Mouse (Mus musculus): ENCODE measurements at regions not wholly inside any gene's neighbourhood (a gene's known extent, or its start where the extent isn't known, plus 50 kb on each side); places are given as distances from the start of the nearest gene placed in this dataset.

- TF ChIP-seq CTCF (conservative IDR thresholded peaks at IDR 0.05; ENCODE audit: low read length) (no peak), NANOG (IDR thresholded peaks at IDR 0.05; ENCODE audit: borderline replicate concordance, low read length) (no peak)
These were observed 76.6 kb upstream of the Maml3 start for GRCm38 (mm10) chr3:52181326-52182101.

Measured in E14TG2a.4 (cell line).